Mouse (Mus musculus): ENCODE results near the gene Ints12. TPM values are rescaled to one million over a fixed set of nuclear protein-coding genes. Genes with fewer than 3 reads are reported as not detected.

The Ints12 gene
- polyA plus RNA-seq, 1 experiment from 2014 or later = 17.1 TPM

DNA sequence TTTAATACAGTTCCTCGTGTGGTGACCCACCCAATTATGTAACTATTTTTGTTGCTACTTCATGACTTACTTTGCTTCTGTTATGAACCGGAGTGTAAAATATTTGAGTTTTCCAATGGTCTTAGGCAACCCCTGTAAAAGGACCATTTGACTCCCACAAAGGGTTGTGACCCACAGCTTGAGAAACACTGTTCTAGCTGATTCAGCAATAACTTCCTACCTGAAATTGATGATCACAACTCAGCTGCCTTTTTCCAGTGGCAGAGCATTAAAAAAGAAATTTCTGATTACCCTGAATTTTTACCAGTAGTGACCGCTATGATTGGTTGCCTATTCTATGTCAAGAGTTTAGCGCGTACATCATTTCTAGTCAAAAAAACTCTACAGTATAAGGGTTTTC is 39.7 kb downstream of the Ints12 start:
- ATAC-seq = no peak
- TF ChIP-seq CTCF (IDR thresholded peaks at IDR 0.05; ENCODE audit: low read depth) = no peak
- no peak overlapping the region for H3K27ac ChIP-seq (ENCODE audit: low read depth, low read length)
- H3K9me3 ChIP-seq (ENCODE audit: control insufficient read depth) = no peaks in the 10 kb centered on the region
- no peaks in the 10 kb centered on the region for H3K36me3 ChIP-seq (ENCODE audit: control insufficient read depth, insufficient read depth)
- 96% methylated on average over 5 of the region's 5 CpGs for WGBS
- no peak overlapping the region for H3K9ac ChIP-seq (ENCODE audit: low read depth, low read length)
- H3K4me1 ChIP-seq (replicated peaks; ENCODE audit: control insufficient read depth, insufficient read depth, low read length) = no peaks in the 10 kb centered on the region
- H3K4me2 ChIP-seq (replicated peaks; ENCODE audit: low read depth) = no peak overlapping the region
- H3K27me3 ChIP-seq (replicated peaks; ENCODE audit: control insufficient read depth, insufficient read depth, low read length) = no peaks in the 10 kb centered on the region
- no peak overlapping the region for H3K4me3 ChIP-seq (ENCODE audit: low read depth, low read length)

DNA sequence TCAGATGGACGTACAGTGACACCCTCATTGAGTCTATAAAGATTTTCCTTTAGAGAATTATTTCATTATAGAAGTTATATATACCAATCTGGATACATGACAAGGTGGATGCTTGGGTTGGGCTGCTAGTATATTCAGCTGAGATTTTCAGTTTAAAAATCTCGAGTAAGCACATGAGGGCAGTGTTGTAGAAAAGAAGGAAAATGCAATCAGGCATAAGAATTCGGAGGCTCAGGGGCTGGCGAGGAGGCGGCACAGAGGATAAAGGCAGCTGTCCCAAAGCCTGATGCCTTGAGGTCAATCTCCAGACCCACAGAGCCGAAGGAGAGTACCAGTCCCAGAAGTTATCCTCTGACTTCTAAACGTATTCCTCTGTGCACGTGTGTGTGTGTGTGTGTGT is 41.0 kb downstream of the Ints12 start:
- 75% methylated on average over 8 of the region's 8 CpGs for WGBS
- no peak for TF ChIP-seq CTCF (IDR thresholded peaks at IDR 0.05; ENCODE audit: low read depth)
- Histone ChIP-seq H3K4me2 (replicated peaks; ENCODE audit: low read depth) (no peak overlapping the region), H3K27ac (ENCODE audit: low read depth, low read length) (no peak overlapping the region), H3K4me1 (replicated peaks; ENCODE audit: control insufficient read depth, insufficient read depth, low read length) (no peaks in the 10 kb centered on the region), H3K4me3 (ENCODE audit: low read depth, low read length) (no peak overlapping the region), H3K27me3 (replicated peaks; ENCODE audit: control insufficient read depth, insufficient read depth, low read length) (no peaks in the 10 kb centered on the region), H3K36me3 (ENCODE audit: control insufficient read depth, insufficient read depth) (no peaks in the 10 kb centered on the region), H3K9ac (ENCODE audit: low read depth, low read length) (no peak overlapping the region), H3K9me3 (ENCODE audit: control insufficient read depth) (no peaks in the 10 kb centered on the region)
- ATAC-seq = no peak

DNA sequence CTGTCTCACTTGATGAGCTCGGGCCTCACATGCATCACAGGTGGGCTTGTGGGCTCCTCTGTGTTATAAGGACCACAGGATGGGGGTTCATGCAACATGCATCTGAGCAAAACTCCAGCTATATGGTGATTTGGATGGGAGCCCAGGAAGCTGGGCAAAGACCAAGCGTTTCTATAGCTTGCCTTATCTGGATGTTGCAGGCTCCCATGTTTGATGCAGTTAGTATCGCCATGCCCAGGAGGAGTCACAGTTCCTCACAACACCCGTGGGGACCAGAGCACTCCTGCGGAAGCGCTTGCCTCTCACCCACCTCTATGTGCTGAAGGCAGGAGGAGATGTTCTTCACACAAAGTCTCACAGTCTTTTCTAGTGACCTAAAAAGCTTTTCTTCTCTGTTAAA is 50.2 kb downstream of the Ints12 start:
- H3K36me3 ChIP-seq (ENCODE audit: control insufficient read depth, insufficient read depth) = peaks cover 1% of the 10 kb centered on the region; the same call in 1 of the 2 replicates
- no peak for TF ChIP-seq CTCF (IDR thresholded peaks at IDR 0.05; ENCODE audit: low read depth)
- no peaks in the 10 kb centered on the region for H3K9me3 ChIP-seq (ENCODE audit: control insufficient read depth)
- no peak overlapping the region for H3K27ac ChIP-seq (ENCODE audit: low read depth, low read length)
- H3K4me3 ChIP-seq (ENCODE audit: low read depth, low read length) = no peak overlapping the region
- no peak for ATAC-seq
- WGBS = 83% methylated on average over 6 of the region's 6 CpGs
- H3K27me3 ChIP-seq (replicated peaks; ENCODE audit: control insufficient read depth, insufficient read depth, low read length) = no peaks in the 10 kb centered on the region
- H3K4me2 ChIP-seq (replicated peaks; ENCODE audit: low read depth) = no peak overlapping the region
- H3K4me1 ChIP-seq (replicated peaks; ENCODE audit: control insufficient read depth, insufficient read depth, low read length) = no peaks in the 10 kb centered on the region
- H3K9ac ChIP-seq (ENCODE audit: low read depth, low read length) = no peak overlapping the region

DNA sequence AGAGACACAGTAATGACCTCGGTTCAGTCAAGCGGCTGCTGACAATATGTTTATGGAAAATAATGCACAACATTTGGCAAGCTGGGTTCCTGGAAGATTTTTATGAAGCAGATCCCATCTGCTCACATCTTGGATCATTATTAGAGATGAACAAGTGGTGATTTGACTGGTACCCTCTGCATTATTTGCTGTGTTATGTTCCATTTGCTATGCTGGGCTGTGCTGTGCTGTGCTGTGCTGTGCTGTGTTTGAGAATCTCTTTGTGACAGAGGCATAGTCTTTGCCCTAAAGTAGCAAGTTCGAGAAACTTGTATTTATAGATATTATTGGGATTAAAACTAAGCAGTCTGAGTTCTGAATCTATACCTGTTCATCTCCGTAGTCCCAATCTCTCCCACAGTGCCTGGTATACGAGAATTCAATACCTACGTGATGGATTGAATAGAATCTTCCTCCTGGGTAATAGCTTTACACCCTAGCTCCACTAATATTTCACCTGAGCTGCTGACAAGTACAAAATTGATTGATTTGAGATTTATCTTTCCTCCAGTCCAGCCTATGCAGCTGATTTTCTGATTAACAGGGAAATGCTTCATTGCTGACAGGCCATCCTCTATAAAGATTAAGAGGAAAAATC is 53.0 kb downstream of the Ints12 start:
- H3K4me2 ChIP-seq (replicated peaks; ENCODE audit: low read depth) = no peak overlapping the region
- H3K4me1 ChIP-seq (replicated peaks; ENCODE audit: control insufficient read depth, insufficient read depth, low read length) = no peaks in the 10 kb centered on the region
- TF ChIP-seq CTCF (IDR thresholded peaks at IDR 0.05; ENCODE audit: low read depth) = no peak
- no peak overlapping the region for H3K27ac ChIP-seq (ENCODE audit: low read depth, low read length)
- 80% methylated on average over 6 of the region's 6 CpGs for WGBS
- H3K36me3 ChIP-seq (ENCODE audit: control insufficient read depth, insufficient read depth) = peaks cover 6% of the 10 kb centered on the region; the same call in 1 of the 2 replicates
- no peaks in the 10 kb centered on the region for H3K9me3 ChIP-seq (ENCODE audit: control insufficient read depth)
- H3K9ac ChIP-seq (ENCODE audit: low read depth, low read length) = no peak overlapping the region
- no peak overlapping the region for H3K4me3 ChIP-seq (ENCODE audit: low read depth, low read length)
- no peaks in the 10 kb centered on the region for H3K27me3 ChIP-seq (replicated peaks; ENCODE audit: control insufficient read depth, insufficient read depth, low read length)
- no peak for ATAC-seq

DNA sequence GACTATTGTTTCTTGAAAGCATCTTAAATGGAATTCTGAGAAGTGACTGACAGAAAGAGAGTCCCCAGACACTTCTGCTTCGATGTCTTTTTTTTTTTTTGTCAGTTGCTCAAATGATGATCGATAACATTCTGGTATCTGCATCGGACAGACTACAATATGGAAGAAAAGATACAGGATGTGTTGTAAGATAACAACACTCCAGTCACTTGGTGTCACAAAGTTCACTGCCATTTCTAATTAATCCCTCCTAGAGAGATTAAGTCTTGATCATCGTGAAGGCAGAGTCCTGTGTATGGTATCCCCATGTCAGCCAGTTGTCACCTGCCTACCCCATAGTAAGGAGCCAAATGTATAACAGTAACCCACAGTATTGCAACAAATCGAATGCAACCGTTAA is 60.0 kb downstream of the Ints12 start:
- Histone ChIP-seq H3K27ac (ENCODE audit: low read depth, low read length) (no peak overlapping the region), H3K36me3 (ENCODE audit: control insufficient read depth, insufficient read depth) (peaks cover 6% of the 10 kb centered on the region; the same call in 1 of the 2 replicates), H3K4me1 (replicated peaks; ENCODE audit: control insufficient read depth, insufficient read depth, low read length) (no peaks in the 10 kb centered on the region), H3K4me3 (ENCODE audit: low read depth, low read length) (no peak overlapping the region), H3K4me2 (replicated peaks; ENCODE audit: low read depth) (no peak overlapping the region), H3K9me3 (ENCODE audit: control insufficient read depth) (no peaks in the 10 kb centered on the region), H3K9ac (ENCODE audit: low read depth, low read length) (no peak overlapping the region), H3K27me3 (replicated peaks; ENCODE audit: control insufficient read depth, insufficient read depth, low read length) (no peaks in the 10 kb centered on the region)
- no peak for TF ChIP-seq CTCF (IDR thresholded peaks at IDR 0.05; ENCODE audit: low read depth)
- ATAC-seq = no peak
- 89% methylated on average over 6 of the region's 6 CpGs for WGBS

DNA sequence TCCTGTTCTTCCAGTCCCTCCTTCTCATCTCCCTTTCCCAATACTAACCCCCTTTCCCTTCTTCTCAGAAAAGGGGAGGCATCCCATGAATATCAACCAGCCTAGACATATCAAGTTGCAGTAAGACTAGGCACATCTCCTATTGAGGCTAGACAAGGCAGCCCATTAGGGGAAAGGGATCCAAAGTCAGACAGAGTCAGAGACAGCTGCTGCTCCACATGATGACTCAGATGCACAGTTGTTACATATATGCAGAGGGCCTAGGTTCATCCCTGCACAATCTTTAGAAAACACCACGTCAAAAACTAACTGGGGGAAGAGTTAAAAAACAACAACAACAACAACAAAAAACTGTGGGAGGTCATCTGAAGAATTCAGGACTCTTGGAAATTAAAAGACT is 61.2 kb downstream of the Ints12 start:
- H3K4me2 ChIP-seq (replicated peaks; ENCODE audit: low read depth) = no peak overlapping the region
- H3K4me1 ChIP-seq (replicated peaks; ENCODE audit: control insufficient read depth, insufficient read depth, low read length) = no peaks in the 10 kb centered on the region
- H3K27me3 ChIP-seq (replicated peaks; ENCODE audit: control insufficient read depth, insufficient read depth, low read length) = no peaks in the 10 kb centered on the region
- no peaks in the 10 kb centered on the region; the same call in 1 of the 2 replicates for H3K36me3 ChIP-seq (ENCODE audit: control insufficient read depth, insufficient read depth)
- no peak overlapping the region for H3K4me3 ChIP-seq (ENCODE audit: low read depth, low read length)
- no peaks in the 10 kb centered on the region for H3K9me3 ChIP-seq (ENCODE audit: control insufficient read depth)
- TF ChIP-seq CTCF (IDR thresholded peaks at IDR 0.05; ENCODE audit: low read depth) = no peak
- WGBS = 46% methylated on average over 1 of the region's 1 CpGs
- H3K27ac ChIP-seq (ENCODE audit: low read depth, low read length) = no peak overlapping the region
- H3K9ac ChIP-seq (ENCODE audit: low read depth, low read length) = no peak overlapping the region
- no peak for ATAC-seq
